Mouse (Mus musculus) forebrain, embryonic 12.5 days (tissue): Measurements from ENCODE around the gene 4930524J08Rik. TPM values are rescaled to one million over a fixed set of nuclear protein-coding genes. Genes with fewer than 3 reads are reported as not detected.

Experiments
- ATAC-seq: fragments of 200-750 bp; cut with Nextera tagmentation; 2 replicates; pipeline ENCODE4 v1.8.0; 2017; ENCODE audit warnings: moderate TSS enrichment; ENCODE audit not compliant: low FRiP score
- H3K27ac ChIP-seq: fragments of 300-500 bp; sonication (generic); 2 replicates; pipeline ENCODE4 v1.5.1; 2016; ENCODE audit warnings: mild to moderate bottlenecking
- H3K27me3 ChIP-seq: fragments of 300-500 bp; sonication (generic); 2 replicates; pipeline ENCODE4 v1.6.1; 2016; ENCODE audit warnings: mild to moderate bottlenecking
- H3K36me3 ChIP-seq: fragments of 300-500 bp; sonication (generic); replicated peaks from 2 replicates; pipeline ENCODE4 v1.6.1; 2016; ENCODE audit warnings: mild to moderate bottlenecking
- H3K4me1 ChIP-seq: fragments of 300-500 bp; sonication (generic); 2 replicates; pipeline ENCODE4 v1.6.1; 2016
- H3K4me2 ChIP-seq: fragments of 300-500 bp; sonication (generic); 2 replicates; pipeline ENCODE4 v1.6.1; 2016; ENCODE audit warnings: mild to moderate bottlenecking, moderate library complexity
- H3K4me3 ChIP-seq: fragments of 300-500 bp; sonication (generic); replicated peaks from 2 replicates; pipeline ENCODE4 v1.5.1; 2016; ENCODE audit warnings: mild to moderate bottlenecking
- H3K9ac ChIP-seq: fragments of 300-500 bp; sonication (generic); 2 replicates; pipeline ENCODE4 v1.6.1; 2016; ENCODE audit warnings: mild to moderate bottlenecking
- H3K9me3 ChIP-seq: fragments of 300-500 bp; sonication (generic); 2 replicates; pipeline ENCODE4 v1.6.1; 2016
- WGBS: fragments of 180-500 bp; shearing (Covaris S2); methylation state at CpG from one replicate; pipeline ENCODE4 v1.1.7; 2016; 5-methylcytosine and 5-hydroxymethylcytosine counted together
- polyA plus RNA-seq: library from polyadenylated mRNA; unstranded; fragments of >200 nt; fragmentation: Nextera tagmentation; extraction: Ambion mirVana; gene quantifications from 2 replicates; pipeline ENCODE4 v1.2.1, GENCODE M21; 2016

Gene 4930524J08Rik
- 2.3 and 3.0 TPM in 2 replicates for polyA plus RNA-seq

- under 1% methylated on average over 73 of the region's 97 CpGs for WGBS
- peak; percentile 98 for ATAC-seq
- Histone ChIP-seq H3K27me3 (no peaks in the 10 kb centered on the region), H3K9me3 (no peaks in the 10 kb centered on the region), H3K27ac (peak within 1 kb of the TSS; percentile 99), H3K4me3 (peak within 1 kb of the TSS; percentile 96), H3K9ac (peak within 1 kb of the TSS; percentile 98), H3K4me1 (peaks cover 34% of the 10 kb centered on the region), H3K36me3 (peaks cover 5% of the 10 kb centered on the region), H3K4me2 (peak within 1 kb of the TSS; percentile 84)
These were observed at the start of gene 4930524J08Rik, which contains the start of gene Hnrnpd for GRCm38 (mm10) chr5:99978699-99979442. Gene 4930524J08Rik (plus strand): TSS chr5:99979061. Gene Hnrnpd (minus strand): TSS chr5:99978938.

- no peaks in the 10 kb centered on the region for H3K4me1 ChIP-seq
- ATAC-seq: no peak
- no peaks in the 10 kb centered on the region for H3K36me3 ChIP-seq
- no peak overlapping the region for H3K4me3 ChIP-seq
- no peaks in the 10 kb centered on the region for H3K9me3 ChIP-seq
- H3K27me3 ChIP-seq: no peaks in the 10 kb centered on the region
- no peak overlapping the region for H3K27ac ChIP-seq
- no peak overlapping the region for H3K9ac ChIP-seq
- 84% methylated on average over 6 of the region's 6 CpGs for WGBS
- no peak overlapping the region for H3K4me2 ChIP-seq
These were observed 47.0 kb upstream of the 4930524J08Rik start for GRCm38 (mm10) chr5:99931910-99932309.

GRCm38 (mm10) chr5:99939440-99939839, 39.4 kb upstream of the 4930524J08Rik start:
- H3K4me1 ChIP-seq: no peaks in the 10 kb centered on the region
- H3K9ac ChIP-seq: no peak overlapping the region
- ATAC-seq: no peak
- H3K27ac ChIP-seq: no peak overlapping the region
- 91% methylated on average over 3 of the region's 3 CpGs for WGBS
- H3K4me3 ChIP-seq: no peak overlapping the region
- H3K4me2 ChIP-seq: no peak overlapping the region
- 0 out of 2 replicates have a peak, but pooled peaks cover 4% of the 10 kb centered on the region for H3K36me3 ChIP-seq
- no peaks in the 10 kb centered on the region for H3K27me3 ChIP-seq
- no peaks in the 10 kb centered on the region; the same call in 1 of the 2 replicates for H3K9me3 ChIP-seq

GRCm38 (mm10) chr5:99941273-99941672, 37.6 kb upstream of the 4930524J08Rik start:
- no peak overlapping the region for H3K27ac ChIP-seq
- no peak overlapping the region for H3K9ac ChIP-seq
- H3K27me3 ChIP-seq: no peaks in the 10 kb centered on the region
- peaks cover 9% of the 10 kb centered on the region; the same call in 1 of the 2 replicates for H3K36me3 ChIP-seq
- no peak for ATAC-seq
- H3K4me3 ChIP-seq: no peak overlapping the region
- no peaks in the 10 kb centered on the region; the same call in 1 of the 2 replicates for H3K9me3 ChIP-seq
- H3K4me1 ChIP-seq: no peaks in the 10 kb centered on the region
- WGBS: 81% methylated on average over 10 of the region's 10 CpGs
- no peak overlapping the region for H3K4me2 ChIP-seq

GRCm38 (mm10) chr5:99941776-99942502, 36.9 kb upstream of the 4930524J08Rik start:
- H3K4me3 ChIP-seq: no peak overlapping the region
- 47% methylated on average over 10 of the region's 10 CpGs for WGBS
- no peak overlapping the region for H3K4me2 ChIP-seq
- ATAC-seq: no peak
- H3K27ac ChIP-seq: no peak overlapping the region
- H3K27me3 ChIP-seq: no peaks in the 10 kb centered on the region
- no peaks in the 10 kb centered on the region; the same call in 1 of the 2 replicates for H3K9me3 ChIP-seq
- peaks cover 9% of the 10 kb centered on the region; the same call in 1 of the 2 replicates for H3K36me3 ChIP-seq
- no peaks in the 10 kb centered on the region for H3K4me1 ChIP-seq
- H3K9ac ChIP-seq: no peak overlapping the region

GRCm38 (mm10) chr5:99952513-99952912, 26.3 kb upstream of the 4930524J08Rik start:
- H3K4me1 ChIP-seq: peaks cover 15% of the 10 kb centered on the region
- H3K9ac ChIP-seq: no peak overlapping the region
- H3K4me2 ChIP-seq: no peak overlapping the region
- H3K4me3 ChIP-seq: no peak overlapping the region
- no peak for ATAC-seq
- WGBS: 92% methylated on average over 5 of the region's 5 CpGs
- H3K27me3 ChIP-seq: no peaks in the 10 kb centered on the region
- no peaks in the 10 kb centered on the region for H3K9me3 ChIP-seq
- peaks cover 16% of the 10 kb centered on the region for H3K36me3 ChIP-seq
- no peak overlapping the region for H3K27ac ChIP-seq

GRCm38 (mm10) chr5:99953883-99954282, 25.0 kb upstream of the 4930524J08Rik start:
- Histone ChIP-seq H3K27me3 (no peaks in the 10 kb centered on the region), H3K36me3 (peaks cover 23% of the 10 kb centered on the region), H3K27ac (peak overlapping the region; percentile 73; the same call in 1 of the 2 replicates), H3K9ac (no peak overlapping the region), H3K4me1 (peaks cover 15% of the 10 kb centered on the region), H3K9me3 (no peaks in the 10 kb centered on the region), H3K4me3 (no peak overlapping the region), H3K4me2 (no peak overlapping the region)
- WGBS: 8% methylated on average over 1 of the region's 1 CpGs
- peak; percentile 63 for ATAC-seq

GRCm38 (mm10) chr5:99958666-99959065, 20.2 kb upstream of the 4930524J08Rik start:
- WGBS: 97% methylated on average over 1 of the region's 1 CpGs
- H3K36me3 ChIP-seq: peaks cover 50% of the 10 kb centered on the region
- no peak overlapping the region for H3K9ac ChIP-seq

GRCm38 (mm10) chr5:99959236-99959936, 19.5 kb upstream of the 4930524J08Rik start:
- no peak for ATAC-seq
- Histone ChIP-seq H3K4me3 (no peak overlapping the region), H3K9me3 (no peaks in the 10 kb centered on the region), H3K27ac (no peak overlapping the region), H3K4me1 (peaks cover 5% of the 10 kb centered on the region), H3K36me3 (peaks cover 58% of the 10 kb centered on the region), H3K27me3 (no peaks in the 10 kb centered on the region), H3K4me2 (no peak overlapping the region), H3K9ac (no peak overlapping the region)
- 77% methylated on average over 2 of the region's 2 CpGs for WGBS

More at GRCm38 (mm10) chr5:99958666-99959065, 20.2 kb upstream of the 4930524J08Rik start:
- Histone ChIP-seq H3K4me1 (peaks cover 12% of the 10 kb centered on the region), H3K4me2 (no peak overlapping the region), H3K9me3 (no peaks in the 10 kb centered on the region), H3K27me3 (no peaks in the 10 kb centered on the region), H3K4me3 (no peak overlapping the region), H3K27ac (no peak overlapping the region)
- no peak for ATAC-seq

GRCm38 (mm10) chr5:99959960-99960359, 18.9 kb upstream of the 4930524J08Rik start:
- no peak overlapping the region for H3K27ac ChIP-seq
- no peaks in the 10 kb centered on the region for H3K27me3 ChIP-seq
- no peak overlapping the region for H3K9ac ChIP-seq
- H3K36me3 ChIP-seq: peaks cover 61% of the 10 kb centered on the region
- no peak for ATAC-seq
- H3K9me3 ChIP-seq: no peaks in the 10 kb centered on the region
- no peak overlapping the region for H3K4me2 ChIP-seq
- no peaks in the 10 kb centered on the region for H3K4me1 ChIP-seq
- WGBS: 85% methylated on average over 2 of the region's 2 CpGs
- no peak overlapping the region for H3K4me3 ChIP-seq

- peak overlapping the region; percentile 84 for H3K4me2 ChIP-seq
- no peak for ATAC-seq
- H3K27ac ChIP-seq: no peak overlapping the region
- WGBS: 34% methylated on average over 2 of the region's 2 CpGs
- H3K9ac ChIP-seq: no peak overlapping the region
- no peaks in the 10 kb centered on the region for H3K9me3 ChIP-seq
- no peaks in the 10 kb centered on the region for H3K27me3 ChIP-seq
- peaks cover 24% of the 10 kb centered on the region for H3K36me3 ChIP-seq
- H3K4me1 ChIP-seq: peaks cover 33% of the 10 kb centered on the region
- no peak overlapping the region for H3K4me3 ChIP-seq
These were observed 4.9 kb upstream of the 4930524J08Rik start for GRCm38 (mm10) chr5:99973941-99974340.

GRCm38 (mm10) chr5:99975061-99975460, 3.8 kb upstream of the 4930524J08Rik start:
- no peak for ATAC-seq
- Histone ChIP-seq H3K4me3 (peak overlapping the region; percentile 19), H3K36me3 (peaks cover 18% of the 10 kb centered on the region), H3K27me3 (no peaks in the 10 kb centered on the region), H3K9ac (no peak overlapping the region), H3K4me1 (peaks cover 40% of the 10 kb centered on the region), H3K4me2 (peak overlapping the region; percentile 84), H3K9me3 (no peaks in the 10 kb centered on the region), H3K27ac (no peak overlapping the region)
- WGBS: 73% methylated on average over 4 of the region's 4 CpGs
